Mouse (Mus musculus) embryonic facial prominence, embryonic 12.5 days (tissue): Measurements from ENCODE around the gene Clstn2. TPM values are rescaled to one million over a fixed set of nuclear protein-coding genes. Genes with fewer than 3 reads are reported as not detected.

Source experiments
- ATAC-seq: fragments of 200-750 bp; cut with Nextera tagmentation; 2 replicates; pipeline ENCODE4 v1.8.0; 2017; ENCODE audit not compliant: insufficient number of reproducible peaks, insufficient read depth, low FRiP score, low TSS enrichment
- H3K27ac ChIP-seq: fragments of 300-500 bp; sonication (generic); 2 replicates; pipeline ENCODE4 v1.5.1; 2016; ENCODE audit warnings: mild to moderate bottlenecking
- H3K27me3 ChIP-seq: fragments of 300-500 bp; sonication (generic); 2 replicates; pipeline ENCODE4 v1.6.1; 2016; ENCODE audit warnings: mild to moderate bottlenecking, moderate library complexity
- H3K36me3 ChIP-seq: fragments of 300-500 bp; sonication (generic); 2 replicates; pipeline ENCODE4 v1.6.1; 2016; ENCODE audit warnings: mild to moderate bottlenecking
- H3K4me1 ChIP-seq: fragments of 300-500 bp; sonication (generic); 2 replicates; pipeline ENCODE4 v1.6.1; 2016
- H3K4me2 ChIP-seq: fragments of 300-500 bp; sonication (generic); replicated peaks from 2 replicates; pipeline ENCODE4 v1.6.1; 2016; ENCODE audit warnings: mild to moderate bottlenecking, moderate library complexity
- H3K4me3 ChIP-seq: fragments of 300-500 bp; sonication (generic); 2 replicates; pipeline ENCODE4 v1.5.1; 2016; ENCODE audit warnings: mild to moderate bottlenecking
- H3K9ac ChIP-seq: fragments of 300-500 bp; sonication (generic); 2 replicates; pipeline ENCODE4 v1.6.1; 2016; ENCODE audit warnings: mild to moderate bottlenecking, moderate library complexity
- H3K9me3 ChIP-seq: fragments of 300-500 bp; sonication (generic); 2 replicates; pipeline ENCODE4 v1.6.1; 2016; ENCODE audit warnings: mild to moderate bottlenecking, moderate library complexity
- WGBS: fragments of 180-500 bp; shearing (Covaris S2); methylation state at CpG from one replicate; pipeline ENCODE4 v1.1.7; 2016; 5-methylcytosine and 5-hydroxymethylcytosine counted together
- polyA plus RNA-seq: library from polyadenylated mRNA; unstranded; fragments of >200 nt; fragmentation: Nextera tagmentation; extraction: Ambion mirVana; gene quantifications from 2 replicates; pipeline ENCODE4 v1.2.1, GENCODE M21; 2016

The Clstn2 gene
- 3.5 and 3.6 TPM in 2 replicates for polyA plus RNA-seq

- 0 out of 2 replicates have a peak within 1 kb of the TSS, but pooled peaks have one; percentile 31 for H3K27ac ChIP-seq
- H3K4me3 ChIP-seq, result peak within 1 kb of the TSS; percentile 64
- under 1% methylated on average over 72 of the region's 73 CpGs for whole genome bisulfite sequencing
- peaks cover 11% of the 10 kb centered on the region; the same call in 1 of the 2 replicates for H3K4me1 ChIP-seq
- H3K9ac ChIP-seq, result peak within 1 kb of the TSS; percentile 66
- H3K4me2 ChIP-seq, result peak within 1 kb of the TSS; percentile 88
- H3K9me3 ChIP-seq, result no peaks in the 10 kb centered on the region
- ATAC-seq, result peak; percentile 75
- H3K36me3 ChIP-seq, result no peaks in the 10 kb centered on the region
- H3K27me3 ChIP-seq, result peaks cover 34% of the 10 kb centered on the region
These were observed at the start of gene Clstn2 for GRCm38 (mm10) chr9:98032573-98033272. Clstn2 (minus strand) TSS chr9:98033181.

- 82% methylated on average over 5 of the region's 5 CpGs for WGBS
- no peak overlapping the region for H3K27ac ChIP-seq
- no peaks in the 10 kb centered on the region for H3K9me3 ChIP-seq
- H3K27me3 ChIP-seq, result no peaks in the 10 kb centered on the region
- no peaks in the 10 kb centered on the region for H3K36me3 ChIP-seq
- no peak overlapping the region for H3K9ac ChIP-seq
- no peak overlapping the region for H3K4me2 ChIP-seq
- no peaks in the 10 kb centered on the region for H3K4me1 ChIP-seq
- H3K4me3 ChIP-seq, result no peak overlapping the region
- no peak for ATAC-seq
These were observed 34.8 kb upstream of the Clstn2 start for GRCm38 (mm10) chr9:98067767-98068166.

- no peak for ATAC-seq
- no peak overlapping the region for H3K4me3 ChIP-seq
- WGBS, result 85% methylated on average over 3 of the region's 3 CpGs
- no peaks in the 10 kb centered on the region for H3K36me3 ChIP-seq
- H3K9ac ChIP-seq, result no peak overlapping the region
- H3K27ac ChIP-seq, result no peak overlapping the region
- no peaks in the 10 kb centered on the region for H3K27me3 ChIP-seq
- H3K4me1 ChIP-seq, result no peaks in the 10 kb centered on the region
- no peak overlapping the region for H3K4me2 ChIP-seq
- H3K9me3 ChIP-seq, result no peaks in the 10 kb centered on the region
These were observed 28.7 kb upstream of the Clstn2 start for GRCm38 (mm10) chr9:98061646-98062045.

GRCm38 (mm10) chr9:98057291-98057690, 24.3 kb upstream of the Clstn2 start:
- WGBS, result 95% methylated on average over 2 of the region's 2 CpGs
- no peaks in the 10 kb centered on the region for H3K4me1 ChIP-seq

GRCm38 (mm10) chr9:98051343-98051742, 18.4 kb upstream of the Clstn2 start:
- Histone ChIP-seq H3K27ac (no peak overlapping the region), H3K4me1 (no peaks in the 10 kb centered on the region), H3K4me3 (no peak overlapping the region), H3K27me3 (no peaks in the 10 kb centered on the region), H3K4me2 (no peak overlapping the region), H3K9ac (no peak overlapping the region), H3K36me3 (no peaks in the 10 kb centered on the region), H3K9me3 (no peaks in the 10 kb centered on the region)
- ATAC-seq, result no peak
- 80% methylated on average over 12 of the region's 12 CpGs for WGBS

More at GRCm38 (mm10) chr9:98057291-98057690, 24.3 kb upstream of the Clstn2 start:
- H3K9ac ChIP-seq, result no peak overlapping the region
- no peaks in the 10 kb centered on the region for H3K27me3 ChIP-seq
- no peaks in the 10 kb centered on the region for H3K9me3 ChIP-seq
- no peak overlapping the region for H3K27ac ChIP-seq
- no peaks in the 10 kb centered on the region for H3K36me3 ChIP-seq
- no peak overlapping the region for H3K4me2 ChIP-seq
- H3K4me3 ChIP-seq, result no peak overlapping the region
- no peak for ATAC-seq

- Histone ChIP-seq H3K9me3 (no peaks in the 10 kb centered on the region), H3K36me3 (no peaks in the 10 kb centered on the region), H3K27me3 (peaks cover 34% of the 10 kb centered on the region), H3K4me2 (peak overlapping the region; percentile 88), H3K4me1 (peaks cover 11% of the 10 kb centered on the region; the same call in 1 of the 2 replicates), H3K9ac (peak overlapping the region; percentile 66), H3K27ac (no peak overlapping the region), H3K4me3 (peak overlapping the region; percentile 64)
- ATAC-seq, result peak; percentile 29; the same call in 1 of the 2 replicates
- under 1% methylated on average over 37 of the region's 38 CpGs for whole genome bisulfite sequencing
These were observed 383 bp upstream of the Clstn2 start for GRCm38 (mm10) chr9:98033273-98033855.

- Histone ChIP-seq H3K27ac (no peak overlapping the region), H3K4me1 (peaks cover 11% of the 10 kb centered on the region; the same call in 1 of the 2 replicates), H3K9ac (peak overlapping the region; percentile 66; the same call in 1 of the 2 replicates), H3K9me3 (no peaks in the 10 kb centered on the region), H3K36me3 (no peaks in the 10 kb centered on the region), H3K27me3 (peaks cover 34% of the 10 kb centered on the region), H3K4me2 (peak overlapping the region; percentile 88), H3K4me3 (peak overlapping the region; percentile 64)
- ATAC-seq, result no peak
- WGBS, result under 1% methylated on average over 31 of the region's 31 CpGs
These were observed 946 bp downstream of the Clstn2 start for GRCm38 (mm10) chr9:98031898-98032572.

GRCm38 (mm10) chr9:98030715-98031114, 2.3 kb downstream of the Clstn2 start:
- Histone ChIP-seq H3K9me3 (no peaks in the 10 kb centered on the region), H3K9ac (no peak overlapping the region), H3K4me3 (no peak overlapping the region), H3K27ac (no peak overlapping the region), H3K4me1 (peaks cover 11% of the 10 kb centered on the region; the same call in 1 of the 2 replicates), H3K27me3 (peaks cover 34% of the 10 kb centered on the region), H3K4me2 (no peak overlapping the region), H3K36me3 (no peaks in the 10 kb centered on the region)
- no peak for ATAC-seq
- WGBS, result 21% methylated on average over 2 of the region's 2 CpGs

- ATAC-seq, result no peak
- H3K4me2 ChIP-seq, result no peak overlapping the region
- H3K27ac ChIP-seq, result no peak overlapping the region
- no peaks in the 10 kb centered on the region for H3K9me3 ChIP-seq
- no peaks in the 10 kb centered on the region for H3K4me1 ChIP-seq
- H3K27me3 ChIP-seq, result no peaks in the 10 kb centered on the region
- H3K4me3 ChIP-seq, result no peak overlapping the region
- 85% methylated on average over 3 of the region's 3 CpGs for WGBS
- H3K36me3 ChIP-seq, result no peaks in the 10 kb centered on the region
- H3K9ac ChIP-seq, result no peak overlapping the region
These were observed 7.4 kb downstream of the Clstn2 start for GRCm38 (mm10) chr9:98025548-98025947.

- no peak for ATAC-seq
- H3K4me1 ChIP-seq, result no peaks in the 10 kb centered on the region
- no peaks in the 10 kb centered on the region for H3K27me3 ChIP-seq
- 87% methylated on average over 11 of the region's 11 CpGs for WGBS
- H3K4me2 ChIP-seq, result no peak overlapping the region
- no peaks in the 10 kb centered on the region for H3K36me3 ChIP-seq
- H3K9me3 ChIP-seq, result no peaks in the 10 kb centered on the region
- no peak overlapping the region for H3K4me3 ChIP-seq
- H3K9ac ChIP-seq, result no peak overlapping the region
- H3K27ac ChIP-seq, result no peak overlapping the region
These were observed 9.9 kb downstream of the Clstn2 start for GRCm38 (mm10) chr9:98023069-98023468.

GRCm38 (mm10) chr9:98019876-98020275, 13.1 kb downstream of the Clstn2 start:
- Histone ChIP-seq H3K4me3 (no peak overlapping the region), H3K4me2 (no peak overlapping the region), H3K9me3 (no peaks in the 10 kb centered on the region), H3K9ac (no peak overlapping the region), H3K36me3 (no peaks in the 10 kb centered on the region), H3K27me3 (no peaks in the 10 kb centered on the region), H3K4me1 (no peaks in the 10 kb centered on the region), H3K27ac (no peak overlapping the region)
- WGBS, result 74% methylated on average over 2 of the region's 2 CpGs
- no peak for ATAC-seq
